Mouse (Mus musculus): ENCODE results near the gene Macrod2. TPM values are rescaled to one million over a fixed set of nuclear protein-coding genes. Genes with fewer than 3 reads are reported as not detected.

Macrod2 gene
- total and polyA plus RNA-seq, 2 experiments, result 2.0 to 3.3 TPM

- Histone ChIP-seq H3K79me2 (ENCODE audit: control insufficient read depth, insufficient read depth, low read length) (no peaks in the 10 kb centered on the region), H3K27ac (replicated peaks; ENCODE audit: insufficient read depth, low read depth, low read length) (no peak overlapping the region), H3K9ac (ENCODE audit: low read depth, low read length) (no peak overlapping the region), H3K4me1 (ENCODE audit: control insufficient read depth, insufficient read depth, low read length) (no peaks in the 10 kb centered on the region), H3K4me3 (ENCODE audit: insufficient read depth, low read depth, low read length) (no peak overlapping the region), H3K27me3 (ENCODE audit: control insufficient read depth, insufficient read depth, low read length) (no peaks in the 10 kb centered on the region), H3K36me3 (ENCODE audit: control insufficient read depth, insufficient read depth, low read length) (no peaks in the 10 kb centered on the region)
- 87% methylated on average over 5 of the region's 5 CpGs for WGBS
- TF ChIP-seq CTCF (IDR thresholded peaks at IDR 0.05; ENCODE audit: low read depth, low read length) (no peak), POLR2A (IDR thresholded peaks at IDR 0.05; ENCODE audit: extremely low read depth, insufficient read depth, low read length) (no peak)
- no peak for DNase-seq (ENCODE audit: extremely low read depth, low read depth, low spot score)
These were observed 1345.2 kb downstream of the Macrod2 start for GRCm38 (mm10) chr2:141740318-141740717.

- no peaks in the 10 kb centered on the region for H3K4me1 ChIP-seq (ENCODE audit: control insufficient read depth, insufficient read depth, low read length)
- H3K36me3 ChIP-seq (ENCODE audit: control insufficient read depth, insufficient read depth, low read length), result no peaks in the 10 kb centered on the region
- no peak overlapping the region for H3K4me3 ChIP-seq (ENCODE audit: insufficient read depth, low read depth, low read length)
- H3K79me2 ChIP-seq (ENCODE audit: control insufficient read depth, insufficient read depth, low read length), result no peaks in the 10 kb centered on the region
- no peaks in the 10 kb centered on the region for H3K27me3 ChIP-seq (ENCODE audit: control insufficient read depth, insufficient read depth, low read length)
- DNase-seq (ENCODE audit: extremely low read depth, low read depth, low spot score), result no peak
- TF ChIP-seq CTCF (IDR thresholded peaks at IDR 0.05; ENCODE audit: low read depth, low read length) (no peak), POLR2A (IDR thresholded peaks at IDR 0.05; ENCODE audit: extremely low read depth, insufficient read depth, low read length) (no peak)
- H3K9ac ChIP-seq (ENCODE audit: low read depth, low read length), result no peak overlapping the region
- H3K27ac ChIP-seq (replicated peaks; ENCODE audit: insufficient read depth, low read depth, low read length), result no peak overlapping the region
- WGBS, result 75% methylated on average over 4 of the region's 4 CpGs
These were observed 1405.1 kb downstream of the Macrod2 start for GRCm38 (mm10) chr2:141800236-141800635.

GRCm38 (mm10) chr2:141800909-141801308 lies 1405.8 kb downstream of the Macrod2 start:
- WGBS, result 73% methylated on average over 2 of the region's 2 CpGs
- H3K4me1 ChIP-seq (ENCODE audit: control insufficient read depth, insufficient read depth, low read length), result no peaks in the 10 kb centered on the region

GRCm38 (mm10) chr2:141816266-141816665 lies 1421.2 kb downstream of the Macrod2 start:
- H3K27me3 ChIP-seq (ENCODE audit: control insufficient read depth, insufficient read depth, low read length), result no peaks in the 10 kb centered on the region
- DNase-seq (ENCODE audit: extremely low read depth, low read depth, low spot score), result no peak
- no peaks in the 10 kb centered on the region for H3K4me1 ChIP-seq (ENCODE audit: control insufficient read depth, insufficient read depth, low read length)
- H3K36me3 ChIP-seq (ENCODE audit: control insufficient read depth, insufficient read depth, low read length), result no peaks in the 10 kb centered on the region
- H3K27ac ChIP-seq (replicated peaks; ENCODE audit: insufficient read depth, low read depth, low read length), result no peak overlapping the region
- no peak overlapping the region for H3K9ac ChIP-seq (ENCODE audit: low read depth, low read length)
- H3K4me3 ChIP-seq (ENCODE audit: insufficient read depth, low read depth, low read length), result no peak overlapping the region
- TF ChIP-seq POLR2A (IDR thresholded peaks at IDR 0.05; ENCODE audit: extremely low read depth, insufficient read depth, low read length) (no peak), CTCF (IDR thresholded peaks at IDR 0.05; ENCODE audit: low read depth, low read length) (no peak)
- no peaks in the 10 kb centered on the region for H3K79me2 ChIP-seq (ENCODE audit: control insufficient read depth, insufficient read depth, low read length)
- WGBS, result 90% methylated on average over 4 of the region's 4 CpGs

More at GRCm38 (mm10) chr2:141800909-141801308, 1405.8 kb downstream of the Macrod2 start:
- TF ChIP-seq CTCF (IDR thresholded peaks at IDR 0.05; ENCODE audit: low read depth, low read length), result no peak
- no peak for TF ChIP-seq POLR2A (IDR thresholded peaks at IDR 0.05; ENCODE audit: extremely low read depth, insufficient read depth, low read length)
- Histone ChIP-seq H3K27ac (replicated peaks; ENCODE audit: insufficient read depth, low read depth, low read length) (no peak overlapping the region), H3K4me3 (ENCODE audit: insufficient read depth, low read depth, low read length) (no peak overlapping the region), H3K79me2 (ENCODE audit: control insufficient read depth, insufficient read depth, low read length) (no peaks in the 10 kb centered on the region), H3K36me3 (ENCODE audit: control insufficient read depth, insufficient read depth, low read length) (no peaks in the 10 kb centered on the region), H3K9ac (ENCODE audit: low read depth, low read length) (no peak overlapping the region), H3K27me3 (ENCODE audit: control insufficient read depth, insufficient read depth, low read length) (no peaks in the 10 kb centered on the region)
- no peak for DNase-seq (ENCODE audit: extremely low read depth, low read depth, low spot score)

GRCm38 (mm10) chr2:141817546-141818180 lies 1422.6 kb downstream of the Macrod2 start:
- H3K4me3 ChIP-seq (ENCODE audit: insufficient read depth, low read depth, low read length), result no peak overlapping the region
- no peak overlapping the region for H3K9ac ChIP-seq (ENCODE audit: low read depth, low read length)
- no peaks in the 10 kb centered on the region for H3K27me3 ChIP-seq (ENCODE audit: control insufficient read depth, insufficient read depth, low read length)
- H3K4me1 ChIP-seq (ENCODE audit: control insufficient read depth, insufficient read depth, low read length), result no peaks in the 10 kb centered on the region
- 64% methylated on average over 4 of the region's 4 CpGs for WGBS
- no peak overlapping the region for H3K27ac ChIP-seq (replicated peaks; ENCODE audit: insufficient read depth, low read depth, low read length)
- no peaks in the 10 kb centered on the region for H3K79me2 ChIP-seq (ENCODE audit: control insufficient read depth, insufficient read depth, low read length)
- no peaks in the 10 kb centered on the region for H3K36me3 ChIP-seq (ENCODE audit: control insufficient read depth, insufficient read depth, low read length)
- TF ChIP-seq CTCF (IDR thresholded peaks at IDR 0.05; ENCODE audit: low read depth, low read length) (no peak), POLR2A (IDR thresholded peaks at IDR 0.05; ENCODE audit: extremely low read depth, insufficient read depth, low read length) (no peak)
- DNase-seq (ENCODE audit: extremely low read depth, low read depth, low spot score), result no peak

- H3K27ac ChIP-seq (replicated peaks; ENCODE audit: insufficient read depth, low read depth, low read length), result no peak overlapping the region
- no peaks in the 10 kb centered on the region for H3K36me3 ChIP-seq (ENCODE audit: control insufficient read depth, insufficient read depth, low read length)
- TF ChIP-seq CTCF (IDR thresholded peaks at IDR 0.05; ENCODE audit: low read depth, low read length), result no peak
- no peak for TF ChIP-seq POLR2A (IDR thresholded peaks at IDR 0.05; ENCODE audit: extremely low read depth, insufficient read depth, low read length)
- no peak for DNase-seq (ENCODE audit: extremely low read depth, low read depth, low spot score)
- H3K4me1 ChIP-seq (ENCODE audit: control insufficient read depth, insufficient read depth, low read length), result no peaks in the 10 kb centered on the region
- no peaks in the 10 kb centered on the region for H3K27me3 ChIP-seq (ENCODE audit: control insufficient read depth, insufficient read depth, low read length)
- no peaks in the 10 kb centered on the region for H3K79me2 ChIP-seq (ENCODE audit: control insufficient read depth, insufficient read depth, low read length)
- H3K4me3 ChIP-seq (ENCODE audit: insufficient read depth, low read depth, low read length), result no peak overlapping the region
- no peak overlapping the region for H3K9ac ChIP-seq (ENCODE audit: low read depth, low read length)
These were observed 1425.7 kb downstream of the Macrod2 start for GRCm38 (mm10) chr2:141820795-141821194.
